Mouse (Mus musculus): Measurements from ENCODE around the gene Gm813.

The Gm813 gene

DNA sequence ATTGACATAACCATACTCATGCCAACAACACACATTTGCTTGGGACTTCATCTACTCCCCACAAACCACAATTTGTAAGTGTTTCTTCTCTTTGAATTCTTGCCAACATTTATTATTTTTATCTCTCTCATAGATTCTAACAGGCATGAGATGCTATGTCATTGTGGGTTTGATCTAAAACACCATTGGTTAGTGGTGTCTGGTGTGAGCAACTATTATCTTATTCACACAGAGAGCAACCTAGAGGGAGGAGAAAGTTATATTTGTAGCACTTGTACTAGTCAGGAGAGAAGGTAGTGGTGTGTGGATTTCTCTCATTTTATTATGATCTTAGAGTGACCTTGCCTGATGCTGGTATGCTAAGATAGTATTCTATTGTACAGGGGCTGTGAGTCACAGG is 12.1 kb downstream of the Gm813 start:
- DNase-seq (ENCODE audit: low spot score in 2 of 2), result no peak

DNA sequence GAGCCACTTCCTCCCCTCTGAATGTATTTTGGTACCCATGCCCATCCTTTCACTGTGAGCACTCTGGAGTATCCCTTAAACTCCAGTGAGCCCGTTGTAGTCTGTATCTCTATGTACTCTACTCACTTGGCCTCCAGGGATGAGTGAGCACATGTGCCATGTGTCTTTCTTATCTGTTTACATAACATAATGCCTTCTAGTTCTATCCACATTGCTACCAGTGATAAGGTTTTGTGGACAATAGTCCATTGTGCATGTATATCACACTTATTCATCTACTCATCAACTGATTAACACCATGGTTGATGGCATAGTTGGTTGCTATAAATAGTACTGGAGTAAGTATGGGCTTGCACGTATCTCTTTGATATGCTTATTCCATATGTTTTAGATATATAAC is 12.9 kb downstream of the Gm813 start:
- no peak for DNase-seq (ENCODE audit: low spot score in 2 of 2)

DNA sequence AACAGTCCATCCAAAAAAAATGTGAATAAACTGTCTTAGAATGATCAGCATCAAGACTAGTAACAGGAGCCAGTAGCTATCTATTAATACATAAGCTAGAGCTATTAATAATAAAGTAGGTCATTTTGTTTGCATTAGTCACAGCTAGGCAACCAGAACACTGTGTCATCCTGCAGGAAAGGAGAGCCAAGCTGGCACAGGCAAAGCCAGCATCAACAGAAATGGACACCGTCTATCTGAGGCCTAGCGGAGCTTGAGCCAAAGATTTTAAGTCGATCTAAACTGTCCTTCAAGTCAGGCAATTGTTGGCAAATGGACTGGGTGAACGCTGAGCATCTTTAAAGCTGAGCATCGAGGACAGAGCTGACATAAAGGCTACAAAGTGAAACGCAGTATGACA is 15.9 kb downstream of the Gm813 start:
- DNase-seq (ENCODE audit: low spot score in 2 of 2), result no peak

DNA sequence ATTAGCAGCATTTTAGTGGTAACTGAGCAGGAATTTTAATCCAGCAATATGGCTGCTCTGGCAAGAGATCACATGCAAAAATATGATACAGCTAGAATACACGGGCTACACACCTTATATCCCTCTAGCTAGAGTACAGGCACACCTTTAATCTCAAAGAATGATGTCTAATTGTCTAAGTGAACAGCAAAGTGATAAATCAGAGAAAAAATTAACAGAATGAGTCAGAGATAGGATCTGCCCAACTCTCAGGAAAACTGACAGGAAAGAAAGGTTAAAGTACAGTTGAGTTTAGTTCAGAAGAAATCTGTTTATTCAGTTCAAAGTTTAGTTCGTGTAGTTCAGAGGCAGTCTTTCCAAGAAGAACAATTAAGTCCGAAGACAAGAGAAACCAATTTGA is 25.5 kb downstream of the Gm813 start:
- DNase-seq (ENCODE audit: low spot score in 2 of 2), result no peak

DNA sequence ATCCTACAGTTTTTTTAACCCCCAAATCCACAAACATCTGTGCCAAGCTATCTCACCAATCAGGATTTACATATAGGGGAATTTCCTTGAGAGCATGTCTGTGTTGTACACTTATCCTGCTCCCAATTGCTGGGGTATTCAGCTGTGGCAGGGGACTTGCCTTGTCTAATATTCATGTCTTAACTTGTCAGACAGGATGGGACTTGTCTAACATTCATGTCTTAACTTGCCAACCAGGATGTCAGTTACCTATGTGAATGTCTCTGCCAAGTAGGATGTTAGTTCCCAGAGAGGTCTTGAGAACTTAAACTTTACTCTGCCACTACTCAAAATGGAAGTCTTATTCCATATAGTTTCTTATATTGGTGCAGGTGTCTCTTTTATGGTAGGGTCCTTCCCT is 27.3 kb downstream of the Gm813 start:
- no peak for DNase-seq (ENCODE audit: low spot score in 2 of 2)

DNA sequence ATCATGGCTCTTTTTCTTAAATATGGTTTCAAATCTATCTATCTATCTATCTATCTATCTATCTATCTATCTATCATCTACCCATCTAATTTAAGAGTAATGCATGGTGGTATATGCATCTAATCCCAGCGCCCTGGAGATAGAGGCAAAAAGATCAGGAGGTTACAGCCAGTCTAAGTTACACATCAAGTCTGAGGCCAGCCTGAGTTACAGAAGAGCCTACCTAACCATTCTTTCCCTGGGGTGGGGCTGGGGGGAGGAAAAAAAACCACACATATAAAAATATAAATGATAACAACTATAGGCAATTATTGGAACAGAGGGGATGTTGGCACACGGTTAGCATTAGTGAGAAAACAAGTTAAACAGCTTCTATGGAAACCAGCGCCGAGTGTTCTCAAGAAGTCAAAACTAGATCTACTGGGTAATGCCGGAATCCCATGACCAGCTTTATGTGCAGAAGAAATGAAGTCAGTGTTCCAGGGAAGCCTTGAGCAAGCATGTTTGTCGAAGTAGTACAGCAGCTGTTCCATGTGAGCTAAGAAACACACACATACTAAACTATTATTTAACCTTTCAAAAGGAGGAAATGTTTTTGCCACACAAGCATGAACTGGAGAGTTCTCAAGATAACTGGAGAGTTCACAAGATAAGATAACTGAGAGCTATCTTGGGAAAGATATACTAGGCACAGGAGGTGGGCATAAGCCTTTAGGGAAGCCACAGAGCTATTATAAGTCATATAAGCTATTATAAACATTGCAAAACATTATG is 42.6 kb downstream of the Gm813 start:
- no peak for DNase-seq (ENCODE audit: low spot score in 2 of 2)

DNA sequence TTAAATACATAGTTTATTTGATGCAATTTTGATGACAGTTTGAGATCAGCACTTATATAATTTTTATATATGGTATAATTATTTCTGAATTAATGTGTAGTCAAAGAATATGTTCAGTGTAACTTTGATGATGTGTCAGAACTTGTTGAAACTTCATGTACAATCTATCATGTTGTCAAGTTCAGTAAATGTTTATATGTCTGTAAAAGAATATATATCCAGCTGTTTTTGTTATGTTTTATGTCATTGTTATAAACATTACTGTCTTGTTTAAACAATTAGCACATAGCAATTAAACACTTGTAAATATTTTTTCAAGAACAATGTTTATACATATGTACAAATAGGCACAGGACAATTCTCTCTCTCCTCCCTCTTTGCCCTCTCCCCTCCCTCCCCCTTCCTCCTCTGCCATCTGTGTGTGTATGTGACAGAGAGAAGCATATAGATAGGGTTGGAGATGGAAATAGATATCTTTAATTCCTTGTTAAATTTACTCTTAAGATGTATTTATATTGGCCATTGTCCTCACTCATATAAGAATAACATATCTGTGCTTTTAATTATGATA is 46.0 kb downstream of the Gm813 start:
- DNase-seq (ENCODE audit: low spot score in 2 of 2), result no peak
